Mouse (Mus musculus) thymus, adult 2 months (tissue): Measurements from ENCODE around the gene Gm17727. TPM values are rescaled to one million over a fixed set of nuclear protein-coding genes. Genes with fewer than 3 reads are reported as not detected.
"Not testable (repeated sequence)": the region's sequence is repeated elsewhere in the genome, so short reads cannot be mapped to it uniquely, and the experiment has no call there.

Source experiments
- DNase-seq: peaks from one replicate; pipeline ENCODE4 v3.0.0; 2021
- H3K27ac ChIP-seq: fragments of 200-500 bp; 2 replicates; pipeline ENCODE4 v1.5.1; 2012; ENCODE audit warnings: low read length, control low read depth; ENCODE audit not compliant: control insufficient read depth, insufficient read depth
- H3K27me3 ChIP-seq: fragments of 200-500 bp; 2 replicates; pipeline ENCODE4 v1.6.1; 2012; ENCODE audit warnings: mild to moderate bottlenecking, low read length, moderate library complexity, mixed read lengths; ENCODE audit not compliant: control insufficient read depth, insufficient read depth
- H3K36me3 ChIP-seq: fragments of 200-500 bp; 2 replicates; pipeline ENCODE4 v1.6.1; 2012; ENCODE audit warnings: mild to moderate bottlenecking, low read length, moderate library complexity; ENCODE audit not compliant: control insufficient read depth, insufficient read depth
- H3K4me1 ChIP-seq: fragments of 200-500 bp; replicated peaks from 2 replicates; pipeline ENCODE4 v1.6.1; 2012; ENCODE audit warnings: low read length; ENCODE audit not compliant: control insufficient read depth, insufficient read depth
- H3K4me3 ChIP-seq: fragments of 200-500 bp; 2 replicates; pipeline ENCODE4 v1.5.1; 2012; ENCODE audit warnings: mild to moderate bottlenecking, low read length, control low read depth, moderate library complexity; ENCODE audit not compliant: control insufficient read depth, insufficient read depth
- CTCF ChIP-seq: fragments of 200-500 bp; IDR thresholded peaks from 2 replicates; pipeline ENCODE4 v1.5.1; 2012; ENCODE audit warnings: mild to moderate bottlenecking, control low read depth, low read length, moderate library complexity, borderline replicate concordance; ENCODE audit not compliant: control insufficient read depth, poor library complexity, insufficient read depth; ENCODE audit errors: extremely low read depth
- POLR2A ChIP-seq: fragments of 200-500 bp; IDR thresholded peaks from 2 replicates; pipeline ENCODE4 v1.6.1; 2012; ENCODE audit warnings: mild to moderate bottlenecking, low read length, control low read depth, moderate library complexity; ENCODE audit not compliant: control insufficient read depth, poor library complexity, insufficient read depth; ENCODE audit errors: extremely low read depth
- WGBS: fragments of 180-500 bp; shearing (Covaris S2); methylation state at CpG from one replicate; pipeline ENCODE4 v1.1.7; 2018; 5-methylcytosine and 5-hydroxymethylcytosine counted together
- polyA plus RNA-seq: library from polyadenylated mRNA; depleted of rRNA; stranded (reverse); fragments of >200 nt; gene quantifications from 2 replicates; pipeline ENCODE4 v1.2.3, GENCODE M21; 2012; rRNA removed

Gene Gm17727
- not detected in 2 replicates for polyA plus RNA-seq

GRCm38 (mm10) chr9:35778009-35778408 is at the start of gene Gm17727:
Gm17727 (minus strand) TSS chr9:35778109.
- WGBS, result 66% methylated on average over 3 of the region's 3 CpGs
- Histone ChIP-seq H3K36me3 (no peaks in the 10 kb centered on the region), H3K27me3 (no peaks in the 10 kb centered on the region), H3K4me1 (no peaks in the 10 kb centered on the region), H3K27ac (no peak within 1 kb of the TSS), H3K4me3 (no peak within 1 kb of the TSS)
- DNase-seq, result no peak
- TF ChIP-seq POLR2A (no peak), CTCF (no peak)

DNA sequence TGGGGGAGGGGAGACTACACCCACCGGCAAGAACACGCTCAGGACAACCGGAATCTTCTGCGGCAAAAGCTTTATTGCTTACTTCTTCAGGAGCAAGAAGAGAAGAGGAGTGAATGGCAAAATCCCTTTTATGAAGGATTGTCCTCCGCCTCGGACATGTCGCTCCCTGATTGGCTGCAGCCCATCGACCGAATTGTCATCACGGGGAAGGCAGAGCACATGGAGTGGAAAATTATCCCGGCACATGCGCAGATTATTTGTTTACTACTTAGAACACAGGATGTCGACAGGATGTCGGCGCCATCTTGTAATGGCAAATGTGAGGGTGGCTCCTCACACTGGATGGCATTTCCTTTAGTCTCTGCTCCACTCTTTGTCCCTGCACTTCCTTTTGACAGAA is 40.0 kb upstream of the Gm17727 start:
- H3K36me3 ChIP-seq, H3K4me1 ChIP-seq, H3K27ac ChIP-seq, DNase-seq, H3K4me3 ChIP-seq, H3K27me3 ChIP-seq: not testable (repeated sequence)
- WGBS, result 96% methylated on average over 15 of the region's 15 CpGs

DNA sequence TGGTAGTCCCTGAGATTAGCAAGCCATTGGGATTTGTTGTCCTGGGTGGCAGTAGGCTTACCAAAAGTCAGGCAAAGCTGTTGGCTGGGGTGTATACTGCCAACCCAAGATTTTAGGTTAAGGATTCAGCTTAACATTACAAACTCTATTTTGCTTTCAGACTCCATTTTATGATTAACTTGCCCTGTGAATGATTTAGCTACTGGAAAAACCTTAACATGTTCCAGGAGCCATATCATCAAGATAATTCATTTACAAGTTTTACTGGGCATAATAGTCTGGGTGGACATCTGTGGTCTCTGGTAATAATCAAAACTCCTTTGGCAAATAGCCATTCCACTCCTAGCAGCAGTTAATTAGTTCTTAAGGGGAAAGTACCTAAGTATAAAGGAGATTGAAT is 20.2 kb upstream of the Gm17727 start:
- DNase-seq, result no peak
- no peak overlapping the region for H3K27ac ChIP-seq
- no peak for TF ChIP-seq CTCF
- TF ChIP-seq POLR2A, result no peak
- no peaks in the 10 kb centered on the region for H3K4me1 ChIP-seq
- no peaks in the 10 kb centered on the region for H3K36me3 ChIP-seq
- H3K4me3 ChIP-seq, result no peak overlapping the region
- no peaks in the 10 kb centered on the region for H3K27me3 ChIP-seq

GRCm38 (mm10) chr9:35790001-35790400 is 12.1 kb upstream of the Gm17727 start, which contains the start of the genes Gm27235 and D730048I06Rik:
Gm27235 (minus strand) TSS chr9:35790101.
D730048I06Rik (minus strand) TSS chr9:35790112.
- WGBS, result 97% methylated on average over 3 of the region's 3 CpGs
- no peak for DNase-seq
- Histone ChIP-seq H3K4me3 (no peak within 1 kb of the TSS), H3K27me3 (no peaks in the 10 kb centered on the region), H3K4me1 (no peaks in the 10 kb centered on the region), H3K36me3 (no peaks in the 10 kb centered on the region), H3K27ac (no peak within 1 kb of the TSS)
- TF ChIP-seq POLR2A, result no peak

DNA sequence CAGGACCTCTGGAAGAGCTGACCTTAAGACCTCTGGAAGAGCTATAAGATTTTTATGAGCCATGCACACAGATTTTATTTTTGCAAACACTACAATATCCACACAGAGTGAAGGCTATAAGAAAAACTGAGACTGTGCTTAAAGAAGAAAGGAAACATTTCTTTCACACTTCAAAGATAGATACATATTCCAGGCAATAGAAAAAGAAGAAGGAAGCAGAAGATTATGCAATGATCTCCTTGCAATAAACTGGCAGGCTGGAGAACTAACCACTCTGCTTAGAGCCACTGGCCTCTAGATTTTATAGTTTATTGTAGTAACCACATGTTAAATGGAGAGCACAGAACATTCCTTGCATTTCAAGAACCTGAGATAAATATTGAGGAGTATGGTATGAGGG is 21.1 kb downstream of the Gm17727 start:
- Histone ChIP-seq H3K27ac (no peak overlapping the region), H3K36me3 (no peaks in the 10 kb centered on the region), H3K4me3 (no peak overlapping the region), H3K27me3 (no peaks in the 10 kb centered on the region), H3K4me1 (no peaks in the 10 kb centered on the region)
- DNase-seq, result no peak
- TF ChIP-seq POLR2A, result no peak
- TF ChIP-seq CTCF, result no peak

- no peaks in the 10 kb centered on the region for H3K4me1 ChIP-seq
- no peak within 1 kb of the TSS for H3K4me3 ChIP-seq
- no peaks in the 10 kb centered on the region for H3K27me3 ChIP-seq
- no peak within 1 kb of the TSS for H3K27ac ChIP-seq
- no peak for DNase-seq
- H3K36me3 ChIP-seq, result no peaks in the 10 kb centered on the region
- no peak for TF ChIP-seq POLR2A
- TF ChIP-seq CTCF, result no peak
Observed at GRCm38 (mm10) chr9:35740749-35741148, 37.2 kb downstream of the Gm17727 start, which contains the start of gene Gm17677. Gm17677 (plus strand) TSS chr9:35741049.

Other genes with a start within 250 kb of the Gm17727 start
- 0.03 and 0.08 TPM in 2 replicates for gene Ddx25, start 219.6 kb downstream of the Gm17727 start, polyA plus RNA-seq
- 4.7 and 6.1 TPM in 2 replicates for gene Pus3, start 219.5 kb downstream of the Gm17727 start, polyA plus RNA-seq
- 0.33 and 0.49 TPM in 2 replicates for gene Pate2, start 207.8 kb downstream of the Gm17727 start, polyA plus RNA-seq
- 4.8 and 4.9 TPM in 2 replicates for gene Hyls1, start 207.7 kb downstream of the Gm17727 start, polyA plus RNA-seq
- not detected in 2 replicates for gene Pate4, start 166.2 kb downstream of the Gm17727 start, polyA plus RNA-seq
- not detected in 2 replicates for gene Pate3, start 129.9 kb downstream of the Gm17727 start, polyA plus RNA-seq
- gene Pate1, start 90.7 kb downstream of the Gm17727 start, polyA plus RNA-seq, result not detected in 2 replicates
- not detected in 2 replicates for gene Gm17677, start 37.1 kb downstream of the Gm17727 start, polyA plus RNA-seq
- not detected in 2 replicates for gene Gm27235, start 12.0 kb upstream of the Gm17727 start, polyA plus RNA-seq
- not detected in 2 replicates for gene D730048I06Rik, start 12.0 kb upstream of the Gm17727 start, polyA plus RNA-seq
- not detected in 2 replicates for gene 9230110F15Rik, start 66.0 kb upstream of the Gm17727 start, polyA plus RNA-seq
- not detected in 2 replicates for gene 9230113P08Rik, start 130.3 kb upstream of the Gm17727 start, polyA plus RNA-seq